Mouse (Mus musculus) adrenal gland, adult 8-10 months (tissue): Measurements from ENCODE around the gene 4921507P07Rik. TPM values are rescaled to one million over a fixed set of nuclear protein-coding genes. Genes with fewer than 3 reads are reported as not detected.
A peak's percentile ranks its signal among the peaks of the same experiment; 100 is the strongest.
"Not testable (repeated sequence)": the region's sequence is repeated elsewhere in the genome, so short reads cannot be mapped to it uniquely, and the experiment has no call there.

Experiments used
- DNase-seq: peaks from one replicate; pipeline ENCODE4 v3.0.0; 2022
- microRNA-seq, 2 experiments: library from miRNA; unstranded; fragments of <30 nt; microRNA quantifications; one replicate each; pipeline ENCODE4 v1.2.0; 2022
- total RNA-seq, 4 experiments: library from RNA; stranded (reverse); gene quantifications; 2 replicates each; pipeline ENCODE4 v1.2.4; 2022

Gene 4921507P07Rik
- total RNA-seq, 4 experiments from 2014 or later: 0.15 to 0.23 (median 0.20) TPM

GRCm38 (mm10) chr6:50557566-50557965, 38.9 kb downstream of the 4921507P07Rik start:
- no peak for DNase-seq

- not testable (repeated sequence) for DNase-seq
Observed at GRCm38 (mm10) chr6:50554223-50554622, 42.2 kb downstream of the 4921507P07Rik start.

- DNase-seq: no peak
Observed at GRCm38 (mm10) chr6:50552881-50553518, 43.4 kb downstream of the 4921507P07Rik start.

GRCm38 (mm10) chr6:50549791-50550190, 46.6 kb downstream of the 4921507P07Rik start:
- DNase-seq: no peak

GRCm38 (mm10) chr6:50549051-50549450, 47.4 kb downstream of the 4921507P07Rik start:
- DNase-seq: no peak

GRCm38 (mm10) chr6:50545412-50546043, 50.9 kb downstream of the 4921507P07Rik start:
- DNase-seq: peak; percentile 15

- DNase-seq: no peak
Observed at GRCm38 (mm10) chr6:50542535-50542934, 53.9 kb downstream of the 4921507P07Rik start.

GRCm38 (mm10) chr6:50539641-50540040, 56.8 kb downstream of the 4921507P07Rik start:
- DNase-seq: no peak

GRCm38 (mm10) chr6:50536461-50536892, 60.0 kb downstream of the 4921507P07Rik start:
- DNase-seq: peak; percentile 55

- no peak for DNase-seq
Observed at GRCm38 (mm10) chr6:50535346-50535745, 61.1 kb downstream of the 4921507P07Rik start.

- DNase-seq: no peak
Observed at GRCm38 (mm10) chr6:50531920-50532319, 64.5 kb downstream of the 4921507P07Rik start.

GRCm38 (mm10) chr6:50531003-50531402, 65.4 kb downstream of the 4921507P07Rik start:
- no peak for DNase-seq

- peak; percentile 25 for DNase-seq
Observed at GRCm38 (mm10) chr6:50529194-50529593, 67.2 kb downstream of the 4921507P07Rik start.

- no peak for DNase-seq
Observed at GRCm38 (mm10) chr6:50527416-50527815, 69.0 kb downstream of the 4921507P07Rik start.

- DNase-seq: peak; percentile 28
Observed at GRCm38 (mm10) chr6:50526597-50527024, 69.8 kb downstream of the 4921507P07Rik start.

- DNase-seq: no peak
Observed at GRCm38 (mm10) chr6:50525846-50526245, 70.6 kb downstream of the 4921507P07Rik start.

GRCm38 (mm10) chr6:50524261-50524896, 72.1 kb downstream of the 4921507P07Rik start:
- no peak for DNase-seq

Small RNAs within 50 kb of the gene (microRNA-seq; reads per million reads assigned to microRNA genes)
- gene Mir6371: 0 reads per million in 2 experiments

Other genes with a start within 250 kb of the 4921507P07Rik start
- 100 to 1,000 TPM in 2 of 4 experiments, 10 to 100 TPM in 2; 50.9 to 211 (median 116) TPM for gene Osbpl3, start 140.4 kb downstream of the 4921507P07Rik start, total RNA-seq
- gene Cycs, start 30.1 kb downstream of the 4921507P07Rik start, total RNA-seq: 10 to 100 TPM; 19.3 to 32.5 (median 28.6) TPM
- gene Npvf, start 57.8 kb upstream of the 4921507P07Rik start, total RNA-seq: not detected